8 mouse cellular contexts compared by ENCODE assay signal in genomic region chr3:127498197-127498741, GRCm38 (mm10). TPM values are rescaled to one million over a fixed set of nuclear protein-coding genes. Genes with fewer than 3 reads are reported as not detected.
DNase-seq lines count a peak whose midpoint lies in the region; ATAC-seq and TF ChIP-seq lines count a peak whose summit lies in the region.

No protein-coding gene starts in this region.

- 1% methylated on average over 19 of the region's 23 CpGs for WGBS in lung, embryonic 16.5 days
- 2% methylated on average over 23 of the region's 23 CpGs for WGBS in midbrain, embryonic 10.5 days
- 1% methylated on average over 21 of the region's 23 CpGs for WGBS in stomach, postnatal 0 days

- peak; percentile 68 for ATAC-seq in lung, embryonic 16.5 days (ENCODE audit: low read depth)
- ATAC-seq in common myeloid progenitor, adult 5-6 weeks (replicated peaks; ENCODE audit: low read depth, poor library complexity, severe bottlenecking): peak; percentile 72
- peak; percentile 69; the same call in 1 of the 2 replicates for ATAC-seq in stomach, postnatal 0 days (ENCODE audit: low FRiP score, low TSS enrichment)

- H3K36me3 ChIP-seq in lung, embryonic 16.5 days (ENCODE audit: control insufficient read depth, insufficient read depth, low read length): no peaks in the 10 kb centered on the region
- H3K36me3 ChIP-seq in midbrain, embryonic 10.5 days: no peaks in the 10 kb centered on the region
- H3K36me3 ChIP-seq in stomach, postnatal 0 days (ENCODE audit: control insufficient read depth, insufficient read depth, low read length): no peaks in the 10 kb centered on the region

- H3K4me3 ChIP-seq in lung, embryonic 16.5 days (ENCODE audit: low read length): peak overlapping the region; percentile 66
- peak overlapping the region; percentile 82 for H3K4me3 ChIP-seq in midbrain, embryonic 10.5 days
- peak overlapping the region; percentile 56 for H3K4me3 ChIP-seq in stomach, postnatal 0 days (ENCODE audit: low read depth, low read length)

- H3K9ac ChIP-seq in lung, embryonic 16.5 days (ENCODE audit: low read length): peak overlapping the region; percentile 67
- peak overlapping the region; percentile 56 for H3K9ac ChIP-seq in stomach, postnatal 0 days (ENCODE audit: low read length)

- no peaks in the 10 kb centered on the region for H3K9me3 ChIP-seq in lung, embryonic 16.5 days (ENCODE audit: control insufficient read depth, low read length)
- H3K9me3 ChIP-seq in midbrain, embryonic 10.5 days (replicated peaks): no peaks in the 10 kb centered on the region
- no peaks in the 10 kb centered on the region for H3K9me3 ChIP-seq in stomach, postnatal 0 days (ENCODE audit: control insufficient read depth, low read length)

- TF ChIP-seq EP300 in stomach, postnatal 0 days (optimal IDR thresholded peaks at IDR 0.05): no peak

- DNase-seq in lung, adult 18-20 months: no peak
- peak; percentile 20 to 39 for DNase-seq in heart, adult 9 months (ENCODE audit: low spot score in 2 of 2)
- peak; percentile 23 for DNase-seq in layer of hippocampus, adult 9-11 months
- peak; percentile 41 for DNase-seq in midbrain, embryonic 10.5 days (ENCODE audit: low spot score)
- DNase-seq in stomach, postnatal 0 days (ENCODE audit: low spot score): peak; percentile 25
- no peak for DNase-seq in lung, postnatal 25 days (ENCODE audit: low spot score)

- peaks cover 28% of the 10 kb centered on the region for H3K27me3 ChIP-seq in lung, embryonic 16.5 days (ENCODE audit: control insufficient read depth, insufficient read depth, low read depth, low read length)
- H3K27me3 ChIP-seq in midbrain, embryonic 10.5 days (ENCODE audit: low read depth, poor library complexity, severe bottlenecking): peaks cover 45% of the 10 kb centered on the region
- no peaks in the 10 kb centered on the region for H3K27me3 ChIP-seq in stomach, postnatal 0 days (ENCODE audit: control insufficient read depth, insufficient read depth, low read length)

- peaks cover 11% of the 10 kb centered on the region; the same call in 1 of the 2 replicates for H3K4me1 ChIP-seq in lung, embryonic 16.5 days (replicated peaks; ENCODE audit: control insufficient read depth, insufficient read depth, low read length)
- peaks cover 15% of the 10 kb centered on the region for H3K4me1 ChIP-seq in midbrain, embryonic 10.5 days
- H3K4me1 ChIP-seq in stomach, postnatal 0 days (replicated peaks; ENCODE audit: control insufficient read depth, insufficient read depth): no peaks in the 10 kb centered on the region

- no peak overlapping the region for H3K27ac ChIP-seq in lung, embryonic 16.5 days (ENCODE audit: low read length)
- H3K27ac ChIP-seq in midbrain, embryonic 10.5 days (replicated peaks): peak overlapping the region; percentile 87
- H3K27ac ChIP-seq in stomach, postnatal 0 days (replicated peaks): no peak overlapping the region

- peak overlapping the region; percentile 100 for H3K4me2 ChIP-seq in lung, embryonic 16.5 days (ENCODE audit: low read depth, low read length)
- H3K4me2 ChIP-seq in stomach, postnatal 0 days (replicated peaks; ENCODE audit: low read depth): peak overlapping the region; percentile 96

- TF ChIP-seq CTCF in stomach, postnatal 0 days (IDR thresholded peaks at IDR 0.05; ENCODE audit: low read depth): no peak

RNA-seq across cellular contexts. Expression of gene Ank2, which starts 0.9 kb away (rescaled TPM):
- polyA plus RNA-seq in lung, embryonic 16.5 days (2015; fragmentation: Nextera tagmentation; extraction: Ambion mirVana): 10.3 and 11.3 TPM in 2 replicates
- 0.27 and 0.29 TPM in 2 replicates for total RNA-seq in common myeloid progenitor, adult 5-6 weeks (2017)
- polyA plus RNA-seq in midbrain, embryonic 10.5 days (2016; fragmentation: Nextera tagmentation; extraction: Ambion mirVana): 40.4 and 60.8 TPM in 2 replicates
- polyA plus RNA-seq in stomach, postnatal 0 days (2015; fragmentation: Nextera tagmentation; extraction: Ambion mirVana): 12.3 and 13.0 TPM in 2 replicates

RNA-seq across cellular contexts. Expression of gene Larp7, which starts 54.9 kb away (rescaled TPM):
- 55.7 and 63.3 TPM in 2 replicates for polyA plus RNA-seq in lung, embryonic 16.5 days (2015; fragmentation: Nextera tagmentation; extraction: Ambion mirVana)
- 152 and 158 TPM in 2 replicates for total RNA-seq in common myeloid progenitor, adult 5-6 weeks (2017)
- polyA plus RNA-seq in midbrain, embryonic 10.5 days (2016; fragmentation: Nextera tagmentation; extraction: Ambion mirVana): 80.5 and 86.2 TPM in 2 replicates
- polyA plus RNA-seq in stomach, postnatal 0 days (2015; fragmentation: Nextera tagmentation; extraction: Ambion mirVana): 23.2 and 23.3 TPM in 2 replicates

RNA-seq across cellular contexts. Expression of gene Zgrf1, which starts 55.0 kb away (rescaled TPM):
- 8.3 and 8.5 TPM in 2 replicates for polyA plus RNA-seq in lung, embryonic 16.5 days (2015; fragmentation: Nextera tagmentation; extraction: Ambion mirVana)
- total RNA-seq in common myeloid progenitor, adult 5-6 weeks (2017): 30.9 and 31.4 TPM in 2 replicates
- 20.8 and 20.9 TPM in 2 replicates for polyA plus RNA-seq in midbrain, embryonic 10.5 days (2016; fragmentation: Nextera tagmentation; extraction: Ambion mirVana)
- polyA plus RNA-seq in stomach, postnatal 0 days (2015; fragmentation: Nextera tagmentation; extraction: Ambion mirVana): 1.1 and 1.4 TPM in 2 replicates

Comparison
In these comparisons a context has a peak if more than half of its experiments do, and no peak if none do; other contexts are left out.
1. DNase-seq: peak in heart, adult 9 months (2 of 2), layer of hippocampus, adult 9-11 months (single experiment), midbrain, embryonic 10.5 days (single experiment) and stomach, postnatal 0 days (single experiment); none in lung, adult 18-20 months (0 of 2) and lung, postnatal 25 days (single experiment).
2. Peak in every context shown above with its lines, with median percentiles within 50 percentile points of each other: ATAC-seq and H3K4me3 ChIP-seq.